Mouse (Mus musculus) fat pad, adult 2 months (tissue): ENCODE data around the gene Plin2.

Experiments
- DNase-seq: peaks from one replicate; pipeline ENCODE4 v3.0.0-alpha.2; 2011; ENCODE audit warnings: low read depth, low spot score; ENCODE audit errors: extremely low read depth

Plin2 gene

DNA sequence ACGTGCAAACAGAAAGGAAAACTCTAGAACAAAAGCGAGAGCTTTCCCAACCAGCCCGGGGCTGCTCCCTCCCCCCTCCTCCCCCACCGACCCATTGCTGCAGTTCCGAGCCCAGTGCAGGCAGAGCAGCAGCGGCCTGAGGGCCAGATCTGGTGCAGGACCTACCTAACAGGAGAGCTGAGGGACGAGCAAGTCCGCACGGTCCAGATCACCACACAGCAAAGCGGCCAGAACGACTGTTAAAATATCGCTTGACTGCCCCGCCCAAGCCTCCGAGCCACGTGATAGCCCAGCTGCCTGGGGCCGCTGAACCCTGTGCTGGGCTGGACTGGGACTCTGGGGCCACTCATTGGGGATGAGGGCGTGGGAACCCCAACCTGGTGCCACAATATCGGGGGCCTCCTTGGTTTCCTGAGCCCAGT lies at the start of gene Plin2:
Plin2 (minus strand) TSS at position 281 of the 422 bp plus-strand sequence.
- DNase-seq = no peak

GRCm38 (mm10) chr4:86718878-86719577 lies 49.2 kb upstream of the Plin2 start:
- no peak for DNase-seq

DNA sequence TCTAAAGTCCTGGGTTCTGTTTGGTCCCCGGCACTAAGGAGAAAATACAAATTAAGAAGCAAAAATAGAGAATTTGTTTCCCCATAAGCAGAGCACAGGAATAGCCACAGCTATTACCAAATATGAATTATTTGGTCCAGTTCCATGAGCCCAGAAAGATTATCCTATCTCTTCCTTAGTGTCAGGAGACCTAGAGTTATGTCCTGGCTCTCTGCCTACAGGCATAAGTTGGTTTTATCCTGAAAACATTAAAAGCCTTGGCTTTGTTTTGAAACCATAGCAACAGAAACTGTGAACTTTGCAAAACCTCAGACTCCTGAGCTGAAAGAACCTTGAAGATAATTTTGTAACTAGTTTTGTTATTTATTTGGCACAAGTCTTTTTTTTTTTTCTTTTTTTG lies 47.3 kb upstream of the Plin2 start:
- DNase-seq = no peak

- DNase-seq = no peak
These were observed 45.5 kb upstream of the Plin2 start for GRCm38 (mm10) chr4:86715341-86715740.

- DNase-seq = no peak
These were observed 43.7 kb upstream of the Plin2 start for GRCm38 (mm10) chr4:86713518-86713917.

GRCm38 (mm10) chr4:86712751-86713195 lies 42.9 kb upstream of the Plin2 start:
- DNase-seq = no peak

GRCm38 (mm10) chr4:86710666-86711215 lies 40.9 kb upstream of the Plin2 start:
- no peak for DNase-seq

DNA sequence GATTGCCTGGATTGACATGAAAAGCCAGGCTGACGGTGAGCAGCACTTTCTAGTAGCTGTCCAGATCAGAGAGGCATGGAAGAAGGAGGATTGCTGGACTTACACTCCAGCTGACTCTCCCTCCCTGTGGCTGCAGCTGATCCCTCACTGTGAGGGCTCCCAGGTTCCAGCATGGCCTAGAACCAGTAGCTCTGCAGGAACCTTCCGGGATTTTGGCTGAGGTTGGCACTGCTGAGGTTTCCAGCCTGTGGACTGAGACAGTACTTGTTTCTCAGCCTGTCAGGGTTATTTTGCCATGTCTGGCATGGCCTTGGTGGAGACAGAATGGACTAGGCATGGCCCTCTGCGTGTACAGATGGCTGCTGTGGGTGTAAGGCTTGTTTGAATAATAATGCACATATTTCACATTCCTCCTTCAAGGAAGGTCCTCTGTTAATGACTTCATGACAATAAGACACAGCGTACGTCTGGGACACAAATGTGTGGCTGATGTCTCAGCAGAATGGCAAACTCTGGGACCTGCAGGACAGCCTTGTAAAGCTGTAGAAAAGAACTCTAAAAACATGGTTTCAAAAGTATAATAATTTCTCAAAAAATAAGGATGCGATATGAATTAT lies 40.3 kb upstream of the Plin2 start:
- DNase-seq = no peak

DNA sequence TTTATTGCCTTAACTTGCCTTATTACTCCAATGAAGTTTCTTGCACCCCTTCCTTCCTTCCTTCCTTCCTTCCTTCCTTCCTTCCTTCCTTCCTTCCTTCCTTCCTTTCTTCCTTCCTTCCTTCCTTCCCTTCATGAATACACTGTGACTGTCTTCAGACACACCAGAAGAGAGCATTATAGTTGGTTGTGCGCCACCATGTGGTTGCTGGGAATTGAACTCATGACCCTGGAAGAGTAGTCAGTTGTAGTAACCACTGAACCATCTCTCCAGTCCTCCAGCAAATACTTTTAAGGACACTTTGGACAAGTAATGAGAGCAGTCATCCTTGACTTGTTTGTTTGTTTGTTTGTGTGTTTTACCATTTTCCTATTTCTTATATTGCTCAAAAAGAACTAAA lies 38.9 kb upstream of the Plin2 start:
- no peak for DNase-seq

- DNase-seq = no peak
These were observed 29.5 kb upstream of the Plin2 start for GRCm38 (mm10) chr4:86699161-86699865.

GRCm38 (mm10) chr4:86696890-86697289 lies 27.0 kb upstream of the Plin2 start:
- no peak for DNase-seq

DNA sequence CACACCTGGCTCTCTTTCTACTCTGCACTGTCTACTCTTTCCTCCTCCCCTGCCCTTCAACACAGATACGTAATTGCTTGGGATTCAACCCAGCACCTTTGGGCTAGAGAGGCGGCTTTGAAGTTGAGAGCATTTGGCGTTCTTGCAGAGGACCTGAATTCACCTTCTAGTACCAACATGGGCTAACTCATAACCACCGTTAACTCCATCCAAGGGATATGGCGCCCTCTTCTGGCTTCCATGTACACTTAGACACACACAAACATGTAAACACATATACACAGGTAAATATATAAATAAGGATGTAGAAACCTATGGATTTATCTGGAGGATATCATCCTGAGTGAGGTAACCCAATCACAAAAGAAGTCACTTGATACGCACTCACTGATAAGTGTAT lies 25.2 kb upstream of the Plin2 start:
- DNase-seq = no peak

- no peak for DNase-seq
These were observed 23.1 kb upstream of the Plin2 start for GRCm38 (mm10) chr4:86692931-86693330.

DNA sequence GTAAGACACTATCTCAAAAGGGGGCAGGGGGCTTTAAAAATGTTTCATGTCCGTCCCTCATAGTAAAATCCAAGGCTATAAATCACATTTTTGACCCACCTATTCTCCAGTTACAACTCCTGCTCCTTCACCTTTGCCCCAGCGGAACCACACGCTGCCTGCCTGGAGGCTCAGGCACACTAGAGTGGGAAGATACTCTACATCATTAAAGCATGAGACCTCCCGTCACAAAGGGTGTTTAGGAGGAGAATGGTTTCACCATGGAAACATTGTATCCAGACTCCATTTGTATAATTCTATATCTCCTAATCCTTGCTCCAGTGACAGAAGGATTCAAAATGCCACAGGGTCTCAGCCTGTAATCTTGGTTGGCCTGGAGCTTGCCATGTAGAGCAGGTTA lies 21.4 kb upstream of the Plin2 start:
- no peak for DNase-seq

DNA sequence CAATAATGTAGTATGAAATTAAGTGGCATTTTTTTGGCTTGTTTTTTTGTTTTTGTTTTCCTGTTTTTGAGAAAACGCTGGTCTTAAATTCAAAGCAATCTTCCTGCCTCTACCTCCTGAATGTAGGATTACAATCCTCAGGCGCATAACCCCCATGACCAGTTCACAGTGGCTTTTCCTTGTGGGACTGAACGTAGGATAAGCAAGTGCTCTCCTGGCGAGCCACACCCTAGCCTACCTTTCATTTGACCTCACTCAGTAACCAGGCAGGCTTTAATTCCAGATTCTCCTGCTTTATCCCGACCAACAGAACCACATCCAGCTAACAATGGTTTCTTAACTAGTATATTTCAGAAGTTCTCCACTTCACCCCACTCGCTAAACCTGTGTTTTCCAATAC lies 20.9 kb upstream of the Plin2 start:
- no peak for DNase-seq

DNA sequence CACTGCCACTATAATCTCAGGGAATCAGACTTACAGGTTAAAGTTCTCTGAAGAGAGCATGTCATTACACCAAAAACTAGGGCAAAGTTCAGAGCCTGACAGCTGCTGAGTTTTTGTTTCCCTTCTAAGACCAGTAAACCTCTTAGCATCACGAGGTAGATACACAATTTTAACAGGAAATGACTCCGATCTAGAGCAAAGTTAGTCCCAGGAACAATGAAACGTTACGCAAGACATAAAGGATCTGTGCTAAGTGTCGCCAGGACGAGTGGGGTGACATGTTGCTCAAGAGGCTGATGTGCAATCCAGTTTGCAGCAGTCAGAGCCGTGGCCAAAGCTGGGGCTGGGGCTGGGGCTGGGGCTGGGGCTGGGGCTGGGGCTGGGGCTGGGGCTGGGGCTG lies 20.3 kb upstream of the Plin2 start:
- peak; percentile 100 for DNase-seq

- DNase-seq = no peak
These were observed 19.3 kb upstream of the Plin2 start for GRCm38 (mm10) chr4:86689056-86689735.

- DNase-seq = no peak
These were observed 16.7 kb upstream of the Plin2 start for GRCm38 (mm10) chr4:86686564-86686963.

GRCm38 (mm10) chr4:86686009-86686366 lies 16.1 kb upstream of the Plin2 start:
- no peak for DNase-seq

DNA sequence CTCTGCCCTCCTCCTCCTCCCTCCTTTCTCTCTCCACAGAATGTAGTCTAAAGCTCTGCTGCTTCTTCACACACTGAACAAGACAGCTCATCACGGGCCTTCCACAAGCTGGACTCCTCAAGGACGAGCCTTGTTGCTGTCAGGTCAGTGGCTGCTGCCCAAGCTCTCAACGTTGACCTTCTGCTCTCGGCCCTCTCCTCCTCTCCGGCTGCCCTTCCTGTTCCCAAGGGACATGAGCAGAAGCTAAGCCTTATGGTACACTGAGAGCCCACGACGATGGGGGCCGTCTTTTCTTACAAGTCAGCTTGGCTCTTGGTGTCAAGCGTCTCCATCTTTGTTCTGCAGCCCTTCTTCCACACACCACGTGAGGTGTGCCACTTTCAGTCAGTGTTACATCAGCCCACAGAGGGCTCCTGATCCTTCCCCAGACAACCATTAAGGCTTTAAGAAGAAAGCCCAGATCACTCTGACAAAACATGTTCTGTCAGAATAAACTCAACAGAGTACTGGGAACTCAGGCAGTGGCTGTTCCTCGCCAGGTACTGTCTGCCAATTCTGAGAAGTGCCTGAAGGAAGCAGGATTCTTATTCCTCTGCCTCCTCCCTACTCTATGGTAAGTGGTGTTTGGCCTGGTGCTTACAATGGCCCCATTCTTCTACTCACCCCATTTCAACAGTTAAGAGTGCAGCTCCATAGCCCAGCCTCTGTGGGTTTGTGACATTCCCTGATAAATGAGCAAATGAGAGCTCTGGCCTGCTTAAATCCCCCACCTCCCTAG lies 15.6 kb upstream of the Plin2 start:
- no peak for DNase-seq

DNA sequence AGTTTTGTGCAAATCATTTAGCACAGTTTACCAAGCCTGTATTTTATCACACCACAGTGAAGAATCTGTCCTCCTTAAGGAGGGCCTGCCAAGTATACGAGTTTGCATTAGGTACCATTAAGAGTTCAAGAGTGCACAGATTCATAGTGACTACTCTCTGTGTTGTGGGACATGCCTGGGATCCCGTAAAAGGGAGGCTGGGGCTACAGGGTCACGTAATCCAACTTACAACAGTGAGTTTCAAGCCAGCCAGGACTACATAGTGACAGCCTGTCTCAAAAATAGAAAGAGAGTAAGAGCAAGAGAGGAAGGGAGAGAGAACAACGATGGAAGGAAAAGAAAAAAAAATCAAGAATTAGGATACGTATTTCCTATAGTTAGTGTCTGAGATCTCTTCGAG lies 14.9 kb upstream of the Plin2 start:
- DNase-seq = no peak
